Mouse (Mus musculus): ENCODE measurements around the gene Lrtm2.

Gene Lrtm2

DNA sequence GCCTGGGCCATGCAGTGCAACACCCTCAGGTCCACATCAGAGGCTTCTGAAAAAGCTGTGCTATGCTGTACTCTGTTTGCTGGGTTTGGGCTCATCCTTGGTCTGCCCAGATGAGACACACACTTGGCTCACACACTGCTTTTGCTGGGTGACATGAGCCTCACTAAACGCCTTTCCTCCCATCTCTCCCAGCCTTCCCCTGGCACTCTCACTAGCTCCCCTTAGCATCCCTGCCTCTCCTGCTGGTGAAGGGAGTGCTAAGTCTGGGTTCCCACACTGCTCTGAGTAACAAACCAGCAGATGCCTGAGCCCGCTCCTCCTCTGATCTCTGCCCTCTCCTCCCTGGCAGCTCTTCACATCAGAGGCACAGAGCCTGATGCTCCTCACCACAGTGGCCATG is 53.9 kb downstream of the Lrtm2 start:
- DNase-seq (ENCODE audit: low read depth) = no peak

Measured in c-Kit-positive CD71-positive TER-119-negative erythroid progenitor cells, embryonic 14.5 days (primary cell).